Mouse (Mus musculus) testis, adult 2 months (tissue): ENCODE data around the gene Fam221b. TPM values are rescaled to one million over a fixed set of nuclear protein-coding genes. Genes with fewer than 3 reads are reported as not detected.

Experiments
- H3K27ac ChIP-seq: fragments of 200-500 bp; 2 replicates; pipeline ENCODE4 v1.5.1; 2012; ENCODE audit warnings: low read depth, low read length; ENCODE audit not compliant: control insufficient read depth, insufficient read depth
- H3K27me3 ChIP-seq: fragments of 200-500 bp; 2 replicates; pipeline ENCODE4 v1.6.1; 2012; ENCODE audit warnings: mild to moderate bottlenecking, low read length, moderate library complexity; ENCODE audit not compliant: control insufficient read depth, insufficient read depth
- H3K36me3 ChIP-seq: fragments of 200-500 bp; 2 replicates; pipeline ENCODE4 v1.6.1; 2012; ENCODE audit warnings: mild to moderate bottlenecking, low read length; ENCODE audit not compliant: control insufficient read depth, insufficient read depth
- H3K4me1 ChIP-seq: fragments of 200-500 bp; 2 replicates; pipeline ENCODE4 v1.6.1; 2012; ENCODE audit warnings: low read length; ENCODE audit not compliant: control insufficient read depth, insufficient read depth
- H3K4me3 ChIP-seq: fragments of 200-500 bp; 2 replicates; pipeline ENCODE4 v1.5.1; 2012; ENCODE audit warnings: low read depth, mild to moderate bottlenecking, low read length, moderate library complexity, mixed read lengths; ENCODE audit not compliant: control insufficient read depth
- CTCF ChIP-seq: fragments of 200-500 bp; IDR thresholded peaks from 2 replicates; pipeline ENCODE4 v1.5.1; 2012; ENCODE audit warnings: low read depth, mild to moderate bottlenecking, inconsistent platforms, low read length, moderate library complexity; ENCODE audit not compliant: control insufficient read depth, insufficient read depth, insufficient replicate concordance
- POLR2A ChIP-seq: fragments of 200-500 bp; IDR thresholded peaks from 2 replicates; pipeline ENCODE4 v1.6.1; 2012; ENCODE audit warnings: low read depth, mild to moderate bottlenecking, inconsistent platforms, low read length, moderate library complexity; ENCODE audit not compliant: control insufficient read depth
- polyA plus RNA-seq: library from polyadenylated mRNA; depleted of rRNA; stranded (reverse); fragments of >200 nt; gene quantifications from 2 replicates; pipeline ENCODE4 v1.2.3, GENCODE M21; 2012

Fam221b gene
- polyA plus RNA-seq, 1 experiment = 185 TPM

DNA sequence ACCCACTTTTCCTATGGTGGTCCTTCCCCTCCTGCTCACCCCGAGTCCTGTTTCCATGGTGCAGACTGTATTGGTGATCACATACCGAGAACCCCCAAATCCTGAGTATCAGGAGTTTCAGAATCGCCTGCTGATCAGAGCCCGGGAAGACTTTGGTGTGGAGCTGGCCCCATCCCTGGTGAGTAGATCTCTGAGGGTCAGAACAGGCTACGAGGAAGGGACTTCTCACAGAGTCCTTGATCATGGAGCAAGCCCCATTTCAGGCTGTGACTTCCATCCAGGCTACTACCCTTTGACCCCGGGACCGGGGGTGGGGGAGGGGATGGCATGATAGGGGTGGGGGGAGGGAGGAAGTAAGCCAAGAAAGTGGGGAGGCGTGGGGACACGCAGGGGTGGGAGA, 28.9 kb downstream of the Fam221b start:
- Histone ChIP-seq H3K27ac (no peak overlapping the region), H3K4me1 (peaks cover 12% of the 10 kb centered on the region), H3K36me3 (no peaks in the 10 kb centered on the region), H3K27me3 (no peaks in the 10 kb centered on the region), H3K4me3 (no peak overlapping the region)
- no peak for TF ChIP-seq CTCF
- TF ChIP-seq POLR2A = no peak

DNA sequence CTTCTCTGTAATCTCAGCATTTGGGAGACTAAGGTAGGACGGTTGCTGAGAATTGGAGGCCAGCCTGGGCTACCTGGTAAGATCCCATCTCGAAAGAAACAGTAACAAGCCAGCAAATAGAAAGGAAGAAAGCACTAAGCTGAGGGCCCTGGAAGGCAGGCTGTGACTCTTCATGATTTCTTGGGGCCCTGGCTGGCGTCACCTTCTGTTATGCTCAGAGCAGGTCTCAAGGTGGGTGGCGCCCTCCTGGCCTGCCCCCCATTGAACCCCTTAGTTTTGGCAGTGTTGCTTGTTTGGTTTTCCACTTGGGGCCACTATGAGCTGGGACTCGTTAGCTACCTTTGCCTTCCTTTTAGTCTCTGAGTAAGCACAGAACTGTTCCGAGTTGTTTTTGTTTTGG, 32.2 kb downstream of the Fam221b start:
- Histone ChIP-seq H3K4me3 (no peak overlapping the region), H3K4me1 (peaks cover 22% of the 10 kb centered on the region), H3K27me3 (no peaks in the 10 kb centered on the region), H3K36me3 (no peaks in the 10 kb centered on the region), H3K27ac (no peak overlapping the region)
- no peak for TF ChIP-seq POLR2A
- TF ChIP-seq CTCF = no peak

DNA sequence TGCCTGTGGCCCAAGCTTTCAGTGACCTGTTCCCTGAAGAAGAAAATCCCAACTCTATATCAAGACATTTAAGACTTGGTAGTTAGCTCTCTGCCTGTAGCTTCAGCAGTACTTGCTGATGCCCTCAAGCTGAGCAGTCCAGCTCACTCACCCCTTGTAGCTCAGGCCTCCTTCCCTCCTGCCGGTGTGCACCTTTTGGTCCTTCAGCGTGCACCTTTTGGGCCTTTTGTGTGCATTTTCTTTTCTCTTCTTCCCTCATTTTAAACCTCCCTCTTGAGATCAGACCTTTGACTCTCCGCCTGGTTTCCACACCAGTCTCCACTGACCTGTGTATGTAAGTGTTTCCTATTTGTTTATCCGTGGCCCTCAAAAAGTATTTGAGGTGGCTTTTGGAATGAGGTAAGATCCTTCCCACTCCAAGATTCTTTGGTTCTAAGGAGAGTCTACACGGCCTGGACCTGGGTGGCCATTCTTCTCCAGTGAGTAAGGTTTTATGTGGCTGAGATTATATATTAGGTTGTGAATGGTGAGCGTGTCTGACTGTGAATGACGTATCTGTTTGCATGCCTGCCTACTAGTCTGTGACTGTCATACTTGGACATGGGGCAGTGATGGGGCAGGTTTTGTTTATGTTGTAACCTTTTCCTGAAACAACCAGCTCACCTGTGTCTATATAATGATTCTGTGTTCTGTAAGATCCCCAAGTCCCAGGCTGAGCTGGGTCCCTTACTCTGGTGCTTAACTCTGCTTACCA, 34.1 kb downstream of the Fam221b start:
- Histone ChIP-seq H3K4me1 (peaks cover 20% of the 10 kb centered on the region), H3K27me3 (peaks cover 2% of the 10 kb centered on the region; the same call in 1 of the 2 replicates), H3K36me3 (no peaks in the 10 kb centered on the region), H3K27ac (no peak overlapping the region), H3K4me3 (no peak overlapping the region)
- no peak for TF ChIP-seq CTCF
- TF ChIP-seq POLR2A = no peak

DNA sequence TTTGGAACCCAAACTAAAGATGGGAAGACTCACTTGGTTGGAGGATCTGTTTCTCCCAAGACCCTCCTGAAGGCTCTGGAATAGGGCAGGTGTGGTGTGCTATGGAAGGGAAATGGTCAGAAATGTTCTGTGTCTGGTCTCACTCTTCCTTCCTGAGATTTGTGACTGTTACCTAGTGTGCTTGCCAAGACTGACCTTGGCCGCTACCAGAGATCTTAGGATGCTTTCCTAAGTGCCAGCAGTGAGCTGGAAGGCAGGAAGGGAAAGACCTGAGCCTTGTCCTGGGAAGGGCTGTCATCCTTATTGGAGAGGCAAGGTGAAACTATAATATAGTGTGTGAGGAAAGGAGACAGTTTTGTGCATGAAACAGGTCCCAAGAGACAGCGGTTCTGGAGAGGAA, 35.2 kb downstream of the Fam221b start:
- no peak for TF ChIP-seq CTCF
- no peak for TF ChIP-seq POLR2A
- Histone ChIP-seq H3K27me3 (peaks cover 2% of the 10 kb centered on the region; the same call in 1 of the 2 replicates), H3K4me3 (no peak overlapping the region), H3K27ac (no peak overlapping the region), H3K4me1 (peaks cover 20% of the 10 kb centered on the region), H3K36me3 (no peaks in the 10 kb centered on the region)

DNA sequence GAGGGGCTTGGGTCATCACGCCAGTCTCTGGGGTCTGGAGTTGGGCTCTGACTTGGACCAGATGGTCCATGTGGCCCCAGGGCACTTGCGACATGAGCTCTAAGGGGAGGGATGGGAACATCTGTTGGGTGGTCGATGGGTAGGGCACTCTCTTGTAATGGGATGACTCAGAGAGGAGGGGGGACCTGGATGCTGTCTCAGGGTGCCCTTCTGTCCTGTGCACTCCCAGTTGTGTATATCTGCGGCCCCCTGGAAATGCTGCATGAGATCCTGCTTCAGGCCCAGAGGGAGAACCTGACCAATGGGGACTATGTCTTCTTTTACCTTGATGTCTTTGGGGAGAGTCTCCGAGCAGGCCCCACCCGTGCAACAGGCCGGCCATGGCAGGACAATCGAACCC, 35.6 kb downstream of the Fam221b start:
- Histone ChIP-seq H3K36me3 (no peaks in the 10 kb centered on the region), H3K27ac (no peak overlapping the region), H3K4me1 (peaks cover 20% of the 10 kb centered on the region), H3K4me3 (no peak overlapping the region), H3K27me3 (peaks cover 2% of the 10 kb centered on the region; the same call in 1 of the 2 replicates)
- TF ChIP-seq POLR2A (no peak), CTCF (no peak)

DNA sequence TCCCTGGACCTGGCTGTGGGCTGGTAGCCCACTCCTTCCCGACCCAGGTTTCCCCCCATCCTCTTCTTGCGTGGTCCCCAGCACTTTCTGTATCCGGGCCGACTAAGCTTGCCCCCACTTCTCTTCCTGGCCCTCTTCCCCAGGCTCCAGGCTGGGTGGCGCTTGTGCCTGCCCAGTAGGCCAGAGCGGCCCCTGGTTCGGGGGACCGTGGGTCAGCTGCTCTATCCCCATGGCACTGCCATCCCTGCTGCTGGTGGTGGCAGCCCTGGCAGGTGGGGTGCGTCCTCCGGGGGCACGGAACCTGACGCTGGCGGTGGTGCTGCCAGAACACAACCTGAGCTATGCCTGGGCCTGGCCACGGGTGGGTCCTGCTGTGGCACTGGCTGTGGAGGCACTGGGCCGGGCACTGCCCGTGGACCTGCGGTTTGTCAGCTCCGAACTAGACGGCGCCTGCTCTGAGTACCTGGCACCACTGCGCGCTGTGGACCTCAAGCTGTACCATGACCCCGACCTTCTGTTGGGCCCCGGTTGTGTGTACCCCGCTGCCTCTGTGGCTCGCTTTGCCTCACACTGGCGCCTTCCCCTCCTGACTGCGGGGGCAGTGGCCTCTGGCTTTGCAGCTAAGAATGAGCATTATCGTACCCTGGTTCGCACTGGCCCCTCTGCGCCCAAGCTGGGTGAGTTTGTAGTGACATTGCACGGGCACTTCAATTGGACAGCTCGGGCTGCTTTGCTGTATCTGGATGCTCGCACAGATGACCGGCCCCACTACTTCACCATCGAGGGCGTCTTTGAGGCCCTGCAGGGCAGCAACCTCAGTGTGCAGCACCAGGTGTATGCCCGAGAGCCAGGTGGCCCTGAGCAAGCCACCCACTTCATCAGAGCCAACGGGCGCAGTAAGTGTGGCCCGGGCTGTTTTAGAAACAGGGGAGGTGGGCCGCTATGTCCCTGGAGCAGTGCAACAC, 36.7 kb downstream of the Fam221b start:
- H3K27me3 ChIP-seq = peaks cover 2% of the 10 kb centered on the region; the same call in 1 of the 2 replicates
- no peaks in the 10 kb centered on the region for H3K36me3 ChIP-seq
- peak overlapping the region; percentile 52 for H3K4me3 ChIP-seq
- H3K27ac ChIP-seq = no peak overlapping the region
- TF ChIP-seq POLR2A = no peak
- TF ChIP-seq CTCF = no peak
- peaks cover 20% of the 10 kb centered on the region for H3K4me1 ChIP-seq
